Mouse (Mus musculus) small intestine, adult 2 months (tissue): ENCODE results near the gene Pglyrp4.
"Not testable (repeated sequence)": the region's sequence is repeated elsewhere in the genome, so short reads cannot be mapped to it uniquely, and the experiment has no call there.

Experiments used
- CTCF ChIP-seq: fragments of 200-500 bp; IDR thresholded peaks from 2 replicates; pipeline ENCODE4 v1.5.1; 2012; ENCODE audit warnings: low read depth, mild to moderate bottlenecking, control low read depth, inconsistent platforms, low read length, moderate library complexity, mixed read lengths; ENCODE audit not compliant: insufficient replicate concordance, insufficient read length; ENCODE audit errors: extremely low read depth
- POLR2A ChIP-seq: fragments of 200-500 bp; IDR thresholded peaks from 2 replicates; pipeline ENCODE4 v1.6.1; 2012; ENCODE audit warnings: low read depth, mild to moderate bottlenecking, control low read depth, inconsistent platforms, low read length, moderate library complexity

GRCm38 (mm10) chr3:90777776-90778175 is 51.1 kb downstream of the Pglyrp4 start, which contains the start of gene Gm5849:
- not testable (repeated sequence) for TF ChIP-seq POLR2A, CTCF
